24 mouse cellular contexts compared by ENCODE assay signal in genomic region chr5:65575896-65576295, GRCm38 (mm10). TPM values are rescaled to one million over a fixed set of nuclear protein-coding genes. Genes with fewer than 3 reads are reported as not detected.
DNase-seq lines count a peak whose midpoint lies in the region; TF ChIP-seq lines count a peak whose summit lies in the region.
"Had no signal": no experiment of that assay in that cellular context is flagged by ENCODE, and none has a peak within 500 bp of the region (broad histone marks: within the 10 kb centered on the region; RNA-seq: fewer than 3 reads in every experiment).

No protein-coding gene starts in this region.

- peak overlapping the region; percentile 61; the same call in 1 of the 2 replicates for H3K27ac ChIP-seq in gastrocnemius, adult 2 months
- H3K27ac ChIP-seq: embryonic facial prominence, embryonic 13.5 days; heart, embryonic 15.5 days; hindbrain, embryonic 14.5 days; hindbrain, postnatal 0 days had no signal

- DNase-seq in adrenal gland, postnatal 10 days: peak; percentile 15
- DNase-seq in adrenal gland, postnatal 25 days: no peak
- no peak for DNase-seq in gastrocnemius, adult 2 months
- DNase-seq in gastrocnemius, postnatal 25 days: no peak
- peak; percentile 37 for DNase-seq in NIH3T3 (ENCODE audit: low read depth)
- peak; percentile 11 for DNase-seq in fibroblast of lung, adult 2 months (ENCODE audit: low read depth)
- DNase-seq in lung, adult 18-20 months: no peak
- DNase-seq in spleen, adult 18-20 months: no peak
- DNase-seq: adrenal gland, adult 2 months; adrenal gland, postnatal 36 days; cerebellum, adult 11 months; cerebellum, adult 2 months; cerebellum, adult 9-11 months; cerebellum, postnatal 25 days; forebrain, postnatal 0 days; gastrocnemius, postnatal 10 days; heart, adult 18-20 months; heart, postnatal 10 days; heart, postnatal 4 days had no signal

- TF ChIP-seq CTCF in gastrocnemius, adult 2 months (IDR thresholded peaks at IDR 0.05): no peak

- intact Hi-C loops in gastrocnemius, adult 2 months (cut with DNase I): no loop called here

- H3K4me3 ChIP-seq in gastrocnemius, adult 2 months: no peak overlapping the region
- H3K4me3 ChIP-seq: embryonic facial prominence, embryonic 13.5 days; heart, embryonic 12.5 days; heart, embryonic 15.5 days had no signal

RNA-seq across cellular contexts. Expression of gene Ube2k, which starts 38.9 kb away (rescaled TPM):
- 10 to 100 TPM; 91.1 to 92.7 TPM for total RNA-seq in adrenal gland, postnatal 10 days (2021)
- total RNA-seq in adrenal gland, postnatal 25 days (2021): 90.0 and 132 TPM in 2 replicates
- 10 to 100 TPM; 62.1 to 65.9 TPM for total RNA-seq in gastrocnemius, adult 2 months (2021)
- total RNA-seq in gastrocnemius, postnatal 25 days (2021): 10 to 100 TPM; 59.0 to 60.3 TPM

RNA-seq across cellular contexts. Expression of gene Smim14, which starts 38.9 kb away (rescaled TPM):
- 100 to 1,000 TPM; 115 to 117 TPM for total RNA-seq in adrenal gland, postnatal 10 days (2021)
- 129 and 151 TPM in 2 replicates for total RNA-seq in adrenal gland, postnatal 25 days (2021)
- total RNA-seq in gastrocnemius, adult 2 months (2021): 10 to 100 TPM; 39.2 to 41.7 TPM
- total RNA-seq in gastrocnemius, postnatal 25 days (2021): 10 to 100 TPM; 33.5 to 34.6 TPM

Comparison
In these comparisons a context has a peak if more than half of its experiments do, and no peak if none do; other contexts are left out.
1. DNase-seq: peak in adrenal gland, postnatal 10 days (single experiment), NIH3T3 (single experiment) and fibroblast of lung, adult 2 months (single experiment); none in adrenal gland, postnatal 25 days (single experiment), gastrocnemius, adult 2 months (single experiment), gastrocnemius, postnatal 25 days (single experiment), lung, adult 18-20 months (0 of 2) and spleen, adult 18-20 months (0 of 2).